Mouse (Mus musculus): ENCODE data around the gene Bach2. TPM values are rescaled to one million over a fixed set of nuclear protein-coding genes. Genes with fewer than 3 reads are reported as not detected.

Gene Bach2
- polyA plus RNA-seq, 1 experiment from 2014 or later = 8.2 TPM

GRCm38 (mm10) chr4:32391260-32391659, 152.7 kb downstream of the Bach2 start:
- Histone ChIP-seq H3K4me2 (ENCODE audit: low read length) (no peak overlapping the region), H3K4me1 (ENCODE audit: control insufficient read depth in 2 of 2, insufficient read depth in 2 of 2, low read length in 2 of 2) (peaks cover 34 to 43% of the 10 kb centered on the region in 2 experiments), H3K9ac (ENCODE audit: low read length) (no peak overlapping the region), H3K4me3 (ENCODE audit: control insufficient read depth in 1 of 2, insufficient read depth in 1 of 2, low read depth in 1 of 2, low read length in 2 of 2) (no peak overlapping the region), H3K27ac (replicated peaks in 1 of 2; ENCODE audit: control insufficient read depth in 1 of 2, insufficient read depth in 1 of 2, low read depth in 2 of 2, low read length in 2 of 2) (no peak overlapping the region), H3K36me3 (ENCODE audit: control insufficient read depth, insufficient read depth, low read length) (no peaks in the 10 kb centered on the region), H3K9me3 (ENCODE audit: control insufficient read depth, low read length) (no peaks in the 10 kb centered on the region), H3K27me3 (ENCODE audit: control insufficient read depth, insufficient read depth, low read length) (no peaks in the 10 kb centered on the region)
- no peak for ATAC-seq (ENCODE audit: insufficient number of reproducible peaks, insufficient read depth, low FRiP score, low read depth)
- WGBS = 59% methylated on average over 8 of the region's 8 CpGs

DNA sequence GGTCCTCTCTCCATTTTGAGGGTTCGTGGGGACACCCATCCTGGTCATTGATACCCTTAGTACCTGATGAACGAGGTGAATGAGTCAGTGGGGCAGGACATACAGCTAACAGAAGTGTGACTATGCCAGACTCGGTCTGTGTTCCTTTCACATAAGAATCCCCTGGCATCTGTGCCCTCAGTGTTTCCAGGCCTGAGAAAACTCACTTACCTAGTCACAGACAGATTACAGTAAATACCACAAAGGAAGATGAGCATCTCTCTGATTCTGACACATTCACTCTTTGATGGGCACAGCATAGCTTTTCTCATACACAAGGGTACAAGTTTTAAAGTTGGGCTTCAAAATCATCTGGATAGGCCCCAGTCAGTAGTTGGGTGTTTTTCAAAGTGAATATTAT, 154.6 kb downstream of the Bach2 start:
- Histone ChIP-seq H3K4me2 (ENCODE audit: low read length) (no peak overlapping the region), H3K9me3 (ENCODE audit: control insufficient read depth, low read length) (no peaks in the 10 kb centered on the region), H3K9ac (ENCODE audit: low read length) (no peak overlapping the region), H3K4me3 (ENCODE audit: control insufficient read depth in 1 of 2, insufficient read depth in 1 of 2, low read depth in 1 of 2, low read length in 2 of 2) (no peak overlapping the region), H3K27me3 (ENCODE audit: control insufficient read depth, insufficient read depth, low read length) (no peaks in the 10 kb centered on the region), H3K27ac (replicated peaks in 1 of 2; ENCODE audit: control insufficient read depth in 1 of 2, insufficient read depth in 1 of 2, low read depth in 2 of 2, low read length in 2 of 2) (no peak overlapping the region), H3K4me1 (ENCODE audit: control insufficient read depth in 2 of 2, insufficient read depth in 2 of 2, low read length in 2 of 2) (peaks cover 21 to 25% of the 10 kb centered on the region in 2 experiments), H3K36me3 (ENCODE audit: control insufficient read depth, insufficient read depth, low read length) (no peaks in the 10 kb centered on the region)
- no peak for ATAC-seq (ENCODE audit: insufficient number of reproducible peaks, insufficient read depth, low FRiP score, low read depth)
- 77% methylated on average over 3 of the region's 3 CpGs for WGBS

DNA sequence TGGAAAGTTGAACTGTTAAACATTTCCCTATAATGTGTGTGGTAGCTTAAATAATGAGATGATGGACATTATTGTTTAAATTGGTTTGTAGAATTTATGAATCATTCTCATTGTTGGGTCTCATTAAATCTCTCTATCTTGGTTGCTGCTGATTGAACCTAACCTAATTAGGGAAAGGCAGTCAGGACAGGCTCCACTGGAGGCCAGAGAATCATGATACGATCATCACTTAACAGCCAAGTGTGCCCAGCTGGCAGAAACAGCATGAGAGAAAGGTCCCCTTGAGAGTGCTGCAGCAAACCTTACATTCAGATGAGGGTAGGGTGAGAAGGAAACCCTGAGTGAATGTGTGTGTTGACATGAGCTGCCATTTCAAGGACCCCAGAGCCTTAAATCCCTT, 155.3 kb downstream of the Bach2 start:
- Histone ChIP-seq H3K4me1 (ENCODE audit: control insufficient read depth in 2 of 2, insufficient read depth in 2 of 2, low read length in 2 of 2) (peaks cover 15 to 18% of the 10 kb centered on the region in 2 experiments), H3K36me3 (ENCODE audit: control insufficient read depth, insufficient read depth, low read length) (no peaks in the 10 kb centered on the region), H3K4me2 (ENCODE audit: low read length) (no peak overlapping the region), H3K9ac (ENCODE audit: low read length) (no peak overlapping the region), H3K27me3 (ENCODE audit: control insufficient read depth, insufficient read depth, low read length) (no peaks in the 10 kb centered on the region), H3K27ac (replicated peaks in 1 of 2; ENCODE audit: control insufficient read depth in 1 of 2, insufficient read depth in 1 of 2, low read depth in 2 of 2, low read length in 2 of 2) (no peak overlapping the region), H3K9me3 (ENCODE audit: control insufficient read depth, low read length) (no peaks in the 10 kb centered on the region), H3K4me3 (ENCODE audit: control insufficient read depth in 1 of 2, insufficient read depth in 1 of 2, low read depth in 1 of 2, low read length in 2 of 2) (no peak overlapping the region)
- WGBS = 57% methylated on average over 1 of the region's 1 CpGs
- no peak for ATAC-seq (ENCODE audit: insufficient number of reproducible peaks, insufficient read depth, low FRiP score, low read depth)

GRCm38 (mm10) chr4:32394850-32395249, 156.2 kb downstream of the Bach2 start:
- no peak for ATAC-seq (ENCODE audit: insufficient number of reproducible peaks, insufficient read depth, low FRiP score, low read depth)
- no peak overlapping the region for H3K4me2 ChIP-seq (ENCODE audit: low read length)
- H3K4me3 ChIP-seq (ENCODE audit: control insufficient read depth in 1 of 2, insufficient read depth in 1 of 2, low read depth in 1 of 2, low read length in 2 of 2) = no peak overlapping the region
- no peak overlapping the region for H3K9ac ChIP-seq (ENCODE audit: low read length)
- no peaks in the 10 kb centered on the region for H3K36me3 ChIP-seq (ENCODE audit: control insufficient read depth, insufficient read depth, low read length)
- no peak overlapping the region for H3K27ac ChIP-seq (replicated peaks in 1 of 2; ENCODE audit: control insufficient read depth in 1 of 2, insufficient read depth in 1 of 2, low read depth in 2 of 2, low read length in 2 of 2)
- H3K27me3 ChIP-seq (ENCODE audit: control insufficient read depth, insufficient read depth, low read length) = no peaks in the 10 kb centered on the region
- H3K4me1 ChIP-seq (ENCODE audit: control insufficient read depth in 2 of 2, insufficient read depth in 2 of 2, low read length in 2 of 2) = peaks cover 12 to 13% of the 10 kb centered on the region in 2 experiments
- WGBS = 68% methylated on average over 2 of the region's 2 CpGs
- H3K9me3 ChIP-seq (ENCODE audit: control insufficient read depth, low read length) = no peaks in the 10 kb centered on the region

- no peak overlapping the region for H3K27ac ChIP-seq (replicated peaks in 1 of 2; ENCODE audit: control insufficient read depth in 1 of 2, insufficient read depth in 1 of 2, low read depth in 2 of 2, low read length in 2 of 2)
- WGBS = 89% methylated on average over 5 of the region's 5 CpGs
Observed at GRCm38 (mm10) chr4:32401459-32401858, 162.9 kb downstream of the Bach2 start.

DNA sequence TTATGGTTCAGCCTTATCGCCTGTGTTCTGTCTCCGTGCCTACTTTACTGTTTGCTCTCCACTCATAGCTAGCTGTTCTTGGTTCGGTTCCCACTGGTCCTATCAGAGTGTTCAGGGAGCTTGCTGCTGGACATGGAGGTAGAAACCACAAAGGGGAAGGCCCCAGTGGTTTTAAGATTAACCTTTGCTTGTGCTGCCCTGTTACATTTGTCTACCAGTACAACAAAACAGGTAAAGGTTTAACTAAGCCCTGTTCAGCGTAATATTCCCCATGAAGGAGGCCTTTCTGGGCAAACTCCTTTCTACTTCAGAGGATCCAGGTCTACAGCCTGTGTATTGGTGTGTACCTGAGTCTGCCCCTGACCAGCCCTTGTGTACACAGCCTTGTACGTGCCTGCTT, 164.9 kb downstream of the Bach2 start:
- Histone ChIP-seq H3K4me2 (ENCODE audit: low read length) (no peak overlapping the region), H3K27ac (replicated peaks in 1 of 2; ENCODE audit: control insufficient read depth in 1 of 2, insufficient read depth in 1 of 2, low read depth in 2 of 2, low read length in 2 of 2) (no peak overlapping the region), H3K27me3 (ENCODE audit: control insufficient read depth, insufficient read depth, low read length) (no peaks in the 10 kb centered on the region), H3K4me1 (ENCODE audit: control insufficient read depth in 2 of 2, insufficient read depth in 2 of 2, low read length in 2 of 2) (peaks cover 22 to 29% of the 10 kb centered on the region in 2 experiments), H3K9me3 (ENCODE audit: control insufficient read depth, low read length) (no peaks in the 10 kb centered on the region), H3K36me3 (ENCODE audit: control insufficient read depth, insufficient read depth, low read length) (no peaks in the 10 kb centered on the region), H3K9ac (ENCODE audit: low read length) (no peak overlapping the region), H3K4me3 (ENCODE audit: control insufficient read depth in 1 of 2, insufficient read depth in 1 of 2, low read depth in 1 of 2, low read length in 2 of 2) (no peak overlapping the region)
- no peak for ATAC-seq (ENCODE audit: insufficient number of reproducible peaks, insufficient read depth, low FRiP score, low read depth)
- 85% methylated on average over 5 of the region's 5 CpGs for WGBS

More at GRCm38 (mm10) chr4:32401459-32401858, 162.9 kb downstream of the Bach2 start:
- Histone ChIP-seq H3K4me2 (ENCODE audit: low read length) (no peak overlapping the region), H3K27me3 (ENCODE audit: control insufficient read depth, insufficient read depth, low read length) (no peaks in the 10 kb centered on the region), H3K4me3 (ENCODE audit: control insufficient read depth in 1 of 2, insufficient read depth in 1 of 2, low read depth in 1 of 2, low read length in 2 of 2) (no peak overlapping the region), H3K9ac (ENCODE audit: low read length) (no peak overlapping the region), H3K4me1 (ENCODE audit: control insufficient read depth in 2 of 2, insufficient read depth in 2 of 2, low read length in 2 of 2) (peaks cover 22 to 29% of the 10 kb centered on the region in 2 experiments), H3K9me3 (ENCODE audit: control insufficient read depth, low read length) (no peaks in the 10 kb centered on the region), H3K36me3 (ENCODE audit: control insufficient read depth, insufficient read depth, low read length) (no peaks in the 10 kb centered on the region)
- ATAC-seq (ENCODE audit: insufficient number of reproducible peaks, insufficient read depth, low FRiP score, low read depth) = no peak

- H3K27me3 ChIP-seq (ENCODE audit: control insufficient read depth, insufficient read depth, low read length) = no peaks in the 10 kb centered on the region
- H3K4me3 ChIP-seq (ENCODE audit: control insufficient read depth in 1 of 2, insufficient read depth in 1 of 2, low read depth in 1 of 2, low read length in 2 of 2) = no peak overlapping the region
- peak overlapping the region; percentile 6; the same call in 1 of the 2 replicates for H3K9ac ChIP-seq (ENCODE audit: low read length)
- H3K36me3 ChIP-seq (ENCODE audit: control insufficient read depth, insufficient read depth, low read length) = no peaks in the 10 kb centered on the region
- H3K9me3 ChIP-seq (ENCODE audit: control insufficient read depth, low read length) = no peaks in the 10 kb centered on the region
- ATAC-seq (ENCODE audit: insufficient number of reproducible peaks, insufficient read depth, low FRiP score, low read depth) = no peak
- 74% methylated on average over 17 of the region's 17 CpGs for WGBS
- no peak overlapping the region for H3K4me2 ChIP-seq (ENCODE audit: low read length)
- peak overlapping the region; percentile 31 to 49 for H3K27ac ChIP-seq (replicated peaks in 1 of 2; ENCODE audit: control insufficient read depth in 1 of 2, insufficient read depth in 1 of 2, low read depth in 2 of 2, low read length in 2 of 2)
- peaks cover 18 to 36% of the 10 kb centered on the region in 2 experiments for H3K4me1 ChIP-seq (ENCODE audit: control insufficient read depth in 2 of 2, insufficient read depth in 2 of 2, low read length in 2 of 2)
Observed at GRCm38 (mm10) chr4:32405149-32405882, 166.7 kb downstream of the Bach2 start.

DNA sequence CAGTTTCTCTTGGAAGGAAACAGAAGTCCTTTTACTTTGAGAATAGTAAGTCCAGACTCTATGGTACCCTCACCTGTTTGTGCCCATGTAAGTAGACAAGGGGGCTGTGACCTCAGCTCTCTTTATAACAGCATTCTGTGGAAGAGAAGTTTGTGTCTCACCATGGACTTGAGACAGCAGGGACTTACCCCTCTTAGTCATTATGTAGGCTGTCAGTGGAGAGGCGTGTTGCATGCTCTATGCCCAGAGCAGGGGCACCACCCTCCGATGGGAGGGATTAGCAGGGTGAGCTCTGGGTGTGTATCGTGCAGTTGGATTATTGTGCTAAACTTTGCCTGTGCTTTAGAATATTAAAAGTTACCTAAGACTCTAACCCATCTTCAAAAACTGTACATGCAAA, 167.4 kb downstream of the Bach2 start:
- WGBS = 62% methylated on average over 3 of the region's 3 CpGs
- peak overlapping the region; percentile 31 to 49; a peak in 3 of 4 replicates for H3K27ac ChIP-seq (replicated peaks in 1 of 2; ENCODE audit: control insufficient read depth in 1 of 2, insufficient read depth in 1 of 2, low read depth in 2 of 2, low read length in 2 of 2)

More for the DNA sequence above, 167.4 kb downstream of the Bach2 start:
- ATAC-seq (ENCODE audit: insufficient number of reproducible peaks, insufficient read depth, low FRiP score, low read depth) = no peak
- Histone ChIP-seq H3K27me3 (ENCODE audit: control insufficient read depth, insufficient read depth, low read length) (no peaks in the 10 kb centered on the region), H3K9me3 (ENCODE audit: control insufficient read depth, low read length) (no peaks in the 10 kb centered on the region), H3K9ac (ENCODE audit: low read length) (no peak overlapping the region), H3K4me3 (ENCODE audit: control insufficient read depth in 1 of 2, insufficient read depth in 1 of 2, low read depth in 1 of 2, low read length in 2 of 2) (no peak overlapping the region), H3K4me1 (ENCODE audit: control insufficient read depth in 2 of 2, insufficient read depth in 2 of 2, low read length in 2 of 2) (peaks cover 15 to 35% of the 10 kb centered on the region in 2 experiments), H3K36me3 (ENCODE audit: control insufficient read depth, insufficient read depth, low read length) (no peaks in the 10 kb centered on the region), H3K4me2 (ENCODE audit: low read length) (no peak overlapping the region)
